Comparison of ENCODE assay signal across 13 mouse cellular contexts in the genomic region with DNA sequence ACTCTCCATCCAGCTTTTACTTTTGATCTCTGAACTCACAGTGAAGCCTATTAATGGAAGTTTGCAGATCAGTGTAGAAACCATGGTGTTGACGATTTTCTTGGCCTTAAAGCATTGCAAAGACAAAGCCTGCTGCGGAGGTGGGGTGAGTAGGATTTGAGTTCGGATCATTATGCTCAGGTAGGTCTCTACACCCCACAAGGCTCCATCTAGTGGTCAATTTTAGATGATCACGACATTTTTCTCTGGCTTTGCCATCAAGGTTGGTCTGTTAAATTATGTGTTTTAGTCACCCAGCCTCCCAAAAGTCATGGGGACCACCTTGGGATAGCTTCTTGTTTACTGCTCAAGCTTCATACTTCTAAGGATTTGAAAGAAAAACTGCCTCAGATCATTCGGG.
DNase-seq lines count a peak whose midpoint lies in the region; TF ChIP-seq lines count a peak whose summit lies in the region.
"Had no signal": no experiment of that assay in that cellular context is flagged by ENCODE, and none has a peak within 500 bp of the region (broad histone marks: within the 10 kb centered on the region; RNA-seq: fewer than 3 reads in every experiment).

No protein-coding gene starts in this region.

- no peak overlapping the region for H3K4me3 ChIP-seq in cerebellum, adult 2 months (replicated peaks; ENCODE audit: insufficient read depth, low read depth, low read length)
- H3K4me3 ChIP-seq: erythroblast, embryonic 14.5 days; heart, embryonic 15.5 days; limb, embryonic 12.5 days had no signal

- 64% methylated on average over 5 of the region's 5 CpGs for WGBS in cerebellum, adult 2 months

- no peak overlapping the region for H3K27ac ChIP-seq in cerebellum, adult 2 months (ENCODE audit: insufficient read depth, low read length)
- H3K27ac ChIP-seq: heart, embryonic 15.5 days; limb, embryonic 12.5 days had no signal

- no peaks in the 10 kb centered on the region for H3K4me1 ChIP-seq in cerebellum, adult 2 months (ENCODE audit: control insufficient read depth, insufficient read depth, low read length)
- H3K4me1 ChIP-seq: heart, embryonic 15.5 days had no signal

- DNase-seq in kidney, adult 9 months, result peak; percentile 19
- no peak for DNase-seq in kidney, postnatal 14 days
- peak; percentile 36 for DNase-seq in 3T3-L1 (ENCODE audit: low read depth, low spot score)
- peak; percentile 5 for DNase-seq in CD4-positive helper T cell, adult 2 months (ENCODE audit: low read depth, low spot score)
- peak; percentile 21 for DNase-seq in adipocyte (ENCODE audit: low spot score)
- no peak for DNase-seq in testis, postnatal 10 days (ENCODE audit: low spot score)
- DNase-seq in cerebellum, adult 2 months, result no peak
- no peak for DNase-seq in left cerebral cortex, adult 18-20 months (ENCODE audit: low spot score in 2 of 2)
- DNase-seq: cerebellum, postnatal 25 days; layer of hippocampus, adult 9-11 months had no signal

- TF ChIP-seq CTCF in cerebellum, adult 2 months (IDR thresholded peaks at IDR 0.05; ENCODE audit: borderline replicate concordance, insufficient read depth, low read depth, low read length), result no peak

- no peaks in the 10 kb centered on the region for H3K27me3 ChIP-seq in cerebellum, adult 2 months (ENCODE audit: control insufficient read depth, insufficient read depth, low read length)

- no peak for TF ChIP-seq POLR2A in cerebellum, adult 2 months (IDR thresholded peaks at IDR 0.05; ENCODE audit: borderline replicate concordance, insufficient read depth, low read length)

Comparison
In these comparisons a context has a peak if more than half of its experiments do, and no peak if none do; other contexts are left out.
1. DNase-seq: peak in kidney, adult 9 months (single experiment), 3T3-L1 (single experiment), CD4-positive helper T cell, adult 2 months (single experiment) and adipocyte (single experiment); none in kidney, postnatal 14 days (single experiment), testis, postnatal 10 days (single experiment), cerebellum, adult 2 months (0 of 2) and left cerebral cortex, adult 18-20 months (0 of 2).